Mouse (Mus musculus) naive thymus-derived CD4-positive, alpha-beta T cell, adult 5 months (primary cell): ENCODE measurements around the gene Ppp3r1. TPM values are rescaled to one million over a fixed set of nuclear protein-coding genes. Genes with fewer than 3 reads are reported as not detected.

Experiments
- polyA plus RNA-seq: library from polyadenylated mRNA; unstranded; fragments of 100-300 nt; shearing (Covaris generic); gene quantifications from one replicate; pipeline ENCODE4 v1.2.1, GENCODE M21; 2017

The Ppp3r1 gene
- 103 TPM for polyA plus RNA-seq

DNA sequence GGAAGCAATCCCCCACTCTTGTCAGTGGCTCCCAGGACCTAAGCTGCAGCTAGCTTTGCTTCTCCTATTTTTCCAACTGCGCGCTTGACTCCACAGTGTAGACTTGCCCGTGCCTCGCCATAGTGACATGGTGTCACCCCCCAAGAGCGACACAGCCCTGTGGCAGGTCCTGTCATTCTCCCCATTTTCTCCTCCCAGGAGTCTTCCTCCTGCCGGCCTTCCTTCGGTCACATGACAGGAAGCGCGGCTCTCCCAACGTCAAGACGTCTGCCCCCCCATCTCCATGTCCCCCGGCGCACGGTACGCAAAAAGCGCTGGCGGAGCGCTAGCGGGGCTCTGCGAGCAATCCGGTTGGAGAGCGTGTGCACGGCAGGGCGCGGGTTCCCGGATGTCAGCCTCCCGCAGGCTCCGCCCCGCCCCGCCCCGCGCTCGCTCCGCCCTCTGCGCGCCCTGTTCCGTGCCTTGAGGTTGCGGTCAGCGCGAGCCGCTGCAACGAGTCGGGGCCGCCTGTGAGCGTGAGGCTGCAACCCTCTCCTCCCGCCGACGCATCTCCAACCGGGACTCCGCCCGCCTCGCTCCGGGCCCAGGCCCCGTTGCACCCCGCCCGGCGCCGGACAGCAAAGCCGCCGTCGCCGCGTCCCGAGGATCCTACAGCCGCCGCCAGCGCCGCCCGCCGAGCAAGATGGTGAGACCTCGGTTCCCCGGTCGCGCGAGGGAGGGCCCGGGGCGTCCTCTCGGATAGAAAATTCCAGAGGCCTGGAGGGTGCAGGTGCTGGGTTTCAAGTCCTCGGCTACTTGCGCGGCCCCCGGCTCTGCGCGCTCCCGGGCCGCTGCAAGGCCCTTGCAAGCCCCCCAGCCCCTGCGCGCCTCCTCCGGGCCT lies at the start of gene Ppp3r1:
TSS of gene Ppp3r1 (plus strand) at position 406 of the 880 bp plus-strand sequence.

GRCm38 (mm10) chr11:17181807-17182206 lies 22.7 kb downstream of the Ppp3r1 start, which contains the start of gene Wdr92:
Wdr92 (plus strand) TSS chr11:17182107.

GRCm38 (mm10) chr11:17211258-17212140 lies 52.4 kb downstream of the Ppp3r1 start, which contains the start of gene Pno1:
Pno1 (minus strand) TSS chr11:17211568.

Other genes starting within 250 kb of the Ppp3r1 start
- gene Fbxo48, start 207.9 kb upstream of the Ppp3r1 start, polyA plus RNA-seq: 0.61 TPM
- 0.58 TPM for gene Cnrip1, start 107.7 kb upstream of the Ppp3r1 start, polyA plus RNA-seq
- gene Plek, start 106.9 kb upstream of the Ppp3r1 start, polyA plus RNA-seq: 0.25 TPM
- 15.9 TPM for gene Wdr92, start 22.8 kb downstream of the Ppp3r1 start, polyA plus RNA-seq
- gene Pno1, start 52.3 kb downstream of the Ppp3r1 start, polyA plus RNA-seq: 34.8 TPM
- 33.5 TPM for gene C1d, start 98.3 kb downstream of the Ppp3r1 start, polyA plus RNA-seq